Mouse (Mus musculus) CH12.LX (cell line): ENCODE measurements at regions not wholly inside any gene's neighbourhood (a gene's known extent, or its start where the extent isn't known, plus 50 kb on each side); places are given as distances from the start of the nearest gene placed in this dataset.

Experiments used
- CTCF ChIP-seq, 2 experiments: IDR thresholded peaks in 1 of 2; conservative IDR thresholded peaks in 1 of 2; 2 replicates each; pipeline ENCODE4 v1.5.1; 2011 to 2012; ENCODE audit warnings: low read depth in 2 of 2, low read length in 2 of 2, improper control_type of control experiment in 1 of 2, inconsistent platforms in 1 of 2, mild to moderate bottlenecking in 1 of 2, moderate library complexity in 1 of 2
- EP300 ChIP-seq: IDR thresholded peaks from 2 replicates; pipeline ENCODE4 v1.6.1; 2011; ENCODE audit warnings: low read length, improper control_type of control experiment
- UBTF ChIP-seq: IDR thresholded peaks from 2 replicates; pipeline ENCODE4 v1.6.1; 2012; ENCODE audit warnings: low read depth, mild to moderate bottlenecking, inconsistent platforms, low read length, improper control_type of control experiment, moderate library complexity

DNA sequence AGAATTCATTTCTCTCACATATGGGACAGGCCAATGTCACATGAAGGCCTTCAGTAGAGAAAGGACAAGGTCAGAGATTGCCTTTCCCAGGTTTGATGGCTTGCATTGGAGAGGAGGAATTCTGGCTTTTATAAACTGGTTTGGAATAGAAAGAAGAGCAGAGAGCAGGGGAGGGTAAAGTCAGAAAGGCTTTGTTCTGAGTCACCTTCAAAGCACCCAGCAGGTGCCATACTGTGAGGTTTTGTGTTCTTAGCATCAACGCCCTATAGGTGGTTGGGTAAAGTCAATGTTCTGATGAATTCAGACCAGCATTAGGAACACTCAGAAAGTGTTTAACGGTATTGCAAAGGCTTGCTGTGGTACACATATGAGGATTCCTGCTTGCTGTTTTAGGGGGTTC lies 244.5 kb downstream of the Dact1 start:
- TF ChIP-seq EP300 (no peak), UBTF (no peak), CTCF (conservative IDR thresholded peaks at IDR 0.05 in 1 of 2, IDR thresholded peaks at IDR 0.05 in 1 of 2; ENCODE audit: low read depth in 2 of 2, low read length in 2 of 2) (no peak)
